ENCODE assay signal across 13 mouse cellular contexts in genomic region chr10:78222908-78223307, GRCm38 (mm10). TPM values are rescaled to one million over a fixed set of nuclear protein-coding genes. Genes with fewer than 3 reads are reported as not detected.
DNase-seq lines count a peak whose midpoint lies in the region; ATAC-seq and TF ChIP-seq lines count a peak whose summit lies in the region.
"Had no signal": no experiment of that assay in that cellular context is flagged by ENCODE, and none has a peak within 500 bp of the region (broad histone marks: within the 10 kb centered on the region; RNA-seq: fewer than 3 reads in every experiment).

No protein-coding gene starts in this region.

- peak; percentile 53 for DNase-seq in gastrocnemius, adult 18-20 months (ENCODE audit: low spot score)
- no peak for DNase-seq in gastrocnemius, postnatal 4 days (ENCODE audit: low spot score in 2 of 2)
- no peak for DNase-seq in right cerebral cortex, adult 18-20 months
- DNase-seq: cerebellum, adult 11-12 months; right cerebral cortex, postnatal 25 days had no signal

- H3K4me1 ChIP-seq in liver, embryonic 15.5 days (replicated peaks): peaks cover 40% of the 10 kb centered on the region
- peaks cover 33% of the 10 kb centered on the region for H3K4me1 ChIP-seq in liver, embryonic 12.5 days
- H3K4me1 ChIP-seq in bone marrow macrophage, adult 2 months (ENCODE audit: control insufficient read depth, insufficient read depth, low read length): peaks cover 44% of the 10 kb centered on the region
- H3K4me1 ChIP-seq in kidney, embryonic 15.5 days: no peaks in the 10 kb centered on the region
- H3K4me1 ChIP-seq: hindbrain, embryonic 15.5 days; midbrain, embryonic 15.5 days had no signal

- ATAC-seq in liver, embryonic 15.5 days (ENCODE audit: insufficient read depth): no peak
- no peak for ATAC-seq in liver, embryonic 12.5 days
- no peak for ATAC-seq in kidney, embryonic 15.5 days (replicated peaks; ENCODE audit: low FRiP score)
- ATAC-seq: midbrain, embryonic 15.5 days had no signal

- no peak overlapping the region for H3ac ChIP-seq in myocyte (ENCODE audit: control insufficient read depth, insufficient read length)

- H3K9ac ChIP-seq in liver, embryonic 15.5 days: no peak overlapping the region
- H3K9ac ChIP-seq in liver, embryonic 12.5 days: no peak overlapping the region
- H3K9ac ChIP-seq in kidney, embryonic 15.5 days: no peak overlapping the region
- H3K9ac ChIP-seq: hindbrain, embryonic 15.5 days; midbrain, embryonic 15.5 days had no signal

- H3K4me2 ChIP-seq in liver, embryonic 15.5 days: no peak overlapping the region
- H3K4me2 ChIP-seq in liver, embryonic 12.5 days: no peak overlapping the region
- no peak overlapping the region for H3K4me2 ChIP-seq in myocyte (ENCODE audit: low read depth)
- no peak overlapping the region for H3K4me2 ChIP-seq in kidney, embryonic 15.5 days
- H3K4me2 ChIP-seq: hindbrain, embryonic 15.5 days; liver, embryonic 11.5 days; midbrain, embryonic 15.5 days had no signal

- no peaks in the 10 kb centered on the region for H3K9me3 ChIP-seq in liver, embryonic 15.5 days (replicated peaks)
- no peaks in the 10 kb centered on the region for H3K9me3 ChIP-seq in liver, embryonic 12.5 days (replicated peaks)
- H3K9me3 ChIP-seq in kidney, embryonic 15.5 days (replicated peaks): no peaks in the 10 kb centered on the region
- H3K9me3 ChIP-seq: hindbrain, embryonic 15.5 days; midbrain, embryonic 15.5 days had no signal

- H3K79me2 ChIP-seq in myocyte (ENCODE audit: control insufficient read depth, insufficient read depth): no peaks in the 10 kb centered on the region

- H3K36me3 ChIP-seq in liver, embryonic 15.5 days (replicated peaks): peaks cover 81% of the 10 kb centered on the region
- peaks cover 90% of the 10 kb centered on the region for H3K36me3 ChIP-seq in liver, embryonic 12.5 days
- H3K36me3 ChIP-seq in myocyte (ENCODE audit: control insufficient read depth, insufficient read depth): peaks cover 21% of the 10 kb centered on the region
- peaks cover 60% of the 10 kb centered on the region for H3K36me3 ChIP-seq in kidney, embryonic 15.5 days

- no peak for TF ChIP-seq POLR2A in bone marrow macrophage, adult 2 months (IDR thresholded peaks at IDR 0.05; ENCODE audit: borderline replicate concordance, low read depth, low read length)
- TF ChIP-seq POLR2A in myocyte (IDR thresholded peaks at IDR 0.05; ENCODE audit: insufficient read length, low read depth): no peak

- no peak for TF ChIP-seq CTCF in bone marrow macrophage, adult 2 months (IDR thresholded peaks at IDR 0.05; ENCODE audit: low read depth, low read length)

- 79% methylated on average over 4 of the region's 4 CpGs for WGBS in liver, embryonic 15.5 days (ENCODE audit: insufficient replicate concordance)
- 79% methylated on average over 4 of the region's 4 CpGs for WGBS in liver, embryonic 12.5 days (ENCODE audit: insufficient replicate concordance)
- 91% methylated on average over 4 of the region's 4 CpGs for WGBS in kidney, embryonic 15.5 days

- H3K27ac ChIP-seq in liver, embryonic 15.5 days (replicated peaks): 0 out of 2 replicates have a peak overlapping the region, but pooled peaks have one; percentile 2
- no peak overlapping the region for H3K27ac ChIP-seq in liver, embryonic 12.5 days
- peak overlapping the region; percentile 21 for H3K27ac ChIP-seq in bone marrow macrophage, adult 2 months (ENCODE audit: insufficient read depth, low read depth, low read length)
- no peak overlapping the region for H3K27ac ChIP-seq in kidney, embryonic 15.5 days
- H3K27ac ChIP-seq: hindbrain, embryonic 15.5 days; midbrain, embryonic 15.5 days had no signal

- no peaks in the 10 kb centered on the region for H3K27me3 ChIP-seq in liver, embryonic 15.5 days
- no peaks in the 10 kb centered on the region for H3K27me3 ChIP-seq in liver, embryonic 12.5 days (replicated peaks)
- no peaks in the 10 kb centered on the region for H3K27me3 ChIP-seq in myocyte (ENCODE audit: control insufficient read depth, insufficient read depth, insufficient read length)
- no peaks in the 10 kb centered on the region for H3K27me3 ChIP-seq in kidney, embryonic 15.5 days
- H3K27me3 ChIP-seq: hindbrain, embryonic 15.5 days; midbrain, embryonic 15.5 days had no signal

- H3K4me3 ChIP-seq in liver, embryonic 15.5 days (replicated peaks): no peak overlapping the region
- no peak overlapping the region for H3K4me3 ChIP-seq in liver, embryonic 12.5 days
- no peak overlapping the region for H3K4me3 ChIP-seq in bone marrow macrophage, adult 2 months (ENCODE audit: insufficient read depth, low read length)
- no peak overlapping the region for H3K4me3 ChIP-seq in myocyte
- no peak overlapping the region for H3K4me3 ChIP-seq in kidney, embryonic 15.5 days (replicated peaks)
- H3K4me3 ChIP-seq: hindbrain, embryonic 15.5 days; midbrain, embryonic 15.5 days had no signal

TF ChIP-seq in myocyte, 11 proteins besides CTCF, POLR2A, EP300 and RAD21:
- no peak for TF ChIP-seq SRF (IDR thresholded peaks at IDR 0.05; ENCODE audit: control insufficient read depth, insufficient read length, low read depth)
- no peak for TF ChIP-seq E2F4 (IDR thresholded peaks at IDR 0.05; ENCODE audit: insufficient read depth)
- peak in 1 of 3 experiments; percentile 24 for TF ChIP-seq MYOG (IDR thresholded peaks at IDR 0.05; ENCODE audit: control insufficient read depth in 1 of 3, insufficient read depth in 1 of 3, insufficient read length in 2 of 3, low read depth in 2 of 3)
- TF ChIP-seq POLR2AphosphoS2 (IDR thresholded peaks at IDR 0.05; ENCODE audit: insufficient read length, low read depth): no peak
- no peak for TF ChIP-seq REST (IDR thresholded peaks at IDR 0.05; ENCODE audit: insufficient read depth, insufficient read length)
- no peak for TF ChIP-seq MAX (IDR thresholded peaks at IDR 0.05; ENCODE audit: low read depth)
- no peak for TF ChIP-seq TCF3 (IDR thresholded peaks at IDR 0.05; ENCODE audit: insufficient read length, low read depth)
- no peak for TF ChIP-seq TCF12 (IDR thresholded peaks at IDR 0.05; ENCODE audit: insufficient read depth, poor library complexity, severe bottlenecking)
- TF ChIP-seq USF1 (IDR thresholded peaks at IDR 0.05; ENCODE audit: low read depth): no peak
- TF ChIP-seq MYOD1 (IDR thresholded peaks at IDR 0.05; ENCODE audit: control insufficient read depth in 1 of 3, insufficient read length in 2 of 3, low read depth in 2 of 3): peak in 1 of 3 experiments; percentile 17
- TF ChIP-seq CEBPB (IDR thresholded peaks at IDR 0.05; ENCODE audit: insufficient read depth, poor library complexity, severe bottlenecking): peak; percentile 31; the same call in 1 of the 2 replicates

RNA-seq across cellular contexts. Expression of gene Trappc10, which starts 21.5 kb away (rescaled TPM):
- total RNA-seq in gastrocnemius, adult 18-20 months (2021): 10 to 100 TPM; 37.9 to 41.4 TPM
- 10 to 100 TPM; 42.4 to 44.6 TPM for total RNA-seq in gastrocnemius, postnatal 4 days (2021)
- 15.7 and 15.9 TPM in 2 replicates for polyA plus RNA-seq in liver, embryonic 15.5 days (2015; fragmentation: Nextera tagmentation; extraction: Ambion mirVana)
- polyA plus RNA-seq in liver, embryonic 12.5 days (2016; fragmentation: Nextera tagmentation; extraction: Ambion mirVana): 21.9 and 24.5 TPM in 2 replicates
- polyA plus RNA-seq in bone marrow macrophage, adult 2 months (2012; ENCODE audit: insufficient read depth, insufficient read length, missing spikeins): 25.2 and 29.6 TPM in 2 replicates
- 24.6 TPM for polyA plus RNA-seq in myocyte (2012; fragmentation: generic; extraction: Trizol)
- polyA plus RNA-seq in kidney, embryonic 15.5 days (2015; fragmentation: Nextera tagmentation; extraction: Ambion mirVana): 12.5 and 12.7 TPM in 2 replicates

RNA-seq across cellular contexts. Expression of gene Pwp2, which starts 38.0 kb away (rescaled TPM):
- 10 to 100 TPM in 1 of 2 experiments, 1 to 10 TPM in 1; 9.5 to 10.7 TPM for total RNA-seq in gastrocnemius, adult 18-20 months (2021)
- total RNA-seq in gastrocnemius, postnatal 4 days (2021): 10 to 100 TPM in 1 of 2 experiments, 1 to 10 TPM in 1; 8.9 to 10.5 TPM
- 10.5 and 11.4 TPM in 2 replicates for polyA plus RNA-seq in liver, embryonic 15.5 days (2015; fragmentation: Nextera tagmentation; extraction: Ambion mirVana)
- polyA plus RNA-seq in liver, embryonic 12.5 days (2016; fragmentation: Nextera tagmentation; extraction: Ambion mirVana): 23.9 and 25.5 TPM in 2 replicates
- 3.7 and 4.5 TPM in 2 replicates for polyA plus RNA-seq in bone marrow macrophage, adult 2 months (2012; ENCODE audit: insufficient read depth, insufficient read length, missing spikeins)
- polyA plus RNA-seq in myocyte (2012; fragmentation: generic; extraction: Trizol): 22.1 TPM
- 21.7 and 22.6 TPM in 2 replicates for polyA plus RNA-seq in kidney, embryonic 15.5 days (2015; fragmentation: Nextera tagmentation; extraction: Ambion mirVana)

RNA-seq across cellular contexts. Expression of gene D10Jhu81e, which starts 53.3 kb away (rescaled TPM):
- 100 to 1,000 TPM; 258 to 262 TPM for total RNA-seq in gastrocnemius, adult 18-20 months (2021)
- total RNA-seq in gastrocnemius, postnatal 4 days (2021): 100 to 1,000 TPM; 111 to 120 TPM
- 18.4 and 19.3 TPM in 2 replicates for polyA plus RNA-seq in liver, embryonic 15.5 days (2015; fragmentation: Nextera tagmentation; extraction: Ambion mirVana)
- 17.1 and 19.4 TPM in 2 replicates for polyA plus RNA-seq in liver, embryonic 12.5 days (2016; fragmentation: Nextera tagmentation; extraction: Ambion mirVana)
- polyA plus RNA-seq in bone marrow macrophage, adult 2 months (2012; ENCODE audit: insufficient read depth, insufficient read length, missing spikeins): 31.2 and 33.4 TPM in 2 replicates
- polyA plus RNA-seq in myocyte (2012; fragmentation: generic; extraction: Trizol): 73.6 TPM
- 43.2 TPM in 2 replicates for polyA plus RNA-seq in kidney, embryonic 15.5 days (2015; fragmentation: Nextera tagmentation; extraction: Ambion mirVana)

Comparison
In these comparisons a context has a peak if more than half of its experiments do, and no peak if none do; other contexts are left out.
1. H3K27ac ChIP-seq: peak in liver, embryonic 15.5 days (single experiment) and bone marrow macrophage, adult 2 months (single experiment); none in liver, embryonic 12.5 days (single experiment) and kidney, embryonic 15.5 days (single experiment).